Mouse (Mus musculus): ENCODE measurements around the gene Thrb. TPM values are rescaled to one million over a fixed set of nuclear protein-coding genes. Genes with fewer than 3 reads are reported as not detected.

Gene Thrb
- polyA plus RNA-seq (2017; shearing (Covaris generic)): 1.7 TPM

GRCm38 (mm10) chr14:17659686-17660328 lies at the start of gene Thrb:
TSS of gene Thrb (plus strand) at chr14:17660261.

Measured in activated CD4-positive, CD25-positive, alpha-beta regulatory T cell, adult 9 weeks (primary cell).